Mouse (Mus musculus): ENCODE results near the gene 2310061I04Rik. TPM values are rescaled to one million over a fixed set of nuclear protein-coding genes. Genes with fewer than 3 reads are reported as not detected.

Gene 2310061I04Rik
- polyA plus RNA-seq, 2 experiments from 2014 or later = 12.4 to 17.5 TPM

- no peak for ATAC-seq
These were observed 27.7 kb downstream of the 2310061I04Rik start for GRCm38 (mm10) chr17:35869346-35870067.

GRCm38 (mm10) chr17:35868961-35869345 lies 28.3 kb downstream of the 2310061I04Rik start:
- ATAC-seq = no peak

- ATAC-seq = peak; percentile 46
These were observed 28.9 kb downstream of the 2310061I04Rik start for GRCm38 (mm10) chr17:35868165-35868820.

GRCm38 (mm10) chr17:35866911-35867890 lies 30.0 kb downstream of the 2310061I04Rik start:
- no peak for ATAC-seq

GRCm38 (mm10) chr17:35866281-35866831 lies 30.9 kb downstream of the 2310061I04Rik start:
- ATAC-seq = no peak

- ATAC-seq = no peak
These were observed 31.6 kb downstream of the 2310061I04Rik start, which contains the start of gene Ppp1r18 for GRCm38 (mm10) chr17:35865481-35866280. Gene Ppp1r18, plus strand, starts transcription at chr17:35865593.

- ATAC-seq = no peak
These were observed 32.3 kb downstream of the 2310061I04Rik start for GRCm38 (mm10) chr17:35864832-35865353.

GRCm38 (mm10) chr17:35861198-35861857 lies 35.9 kb downstream of the 2310061I04Rik start, which contains the start of gene Nrm:
Gene Nrm, plus strand, starts transcription at chr17:35861318.
- ATAC-seq = peak; percentile 91

GRCm38 (mm10) chr17:35860831-35861197 lies 36.4 kb downstream of the 2310061I04Rik start:
- ATAC-seq = no peak

GRCm38 (mm10) chr17:35859835-35860234 lies 37.4 kb downstream of the 2310061I04Rik start:
- no peak for ATAC-seq

- ATAC-seq = no peak
These were observed 37.9 kb downstream of the 2310061I04Rik start for GRCm38 (mm10) chr17:35859371-35859770.

GRCm38 (mm10) chr17:35850974-35851373 lies 46.3 kb downstream of the 2310061I04Rik start:
- no peak for ATAC-seq

GRCm38 (mm10) chr17:35848112-35848511 lies 49.1 kb downstream of the 2310061I04Rik start:
- no peak for ATAC-seq

- no peak for ATAC-seq
These were observed 53.7 kb downstream of the 2310061I04Rik start for GRCm38 (mm10) chr17:35843514-35843913.

Other genes starting within 250 kb of the 2310061I04Rik start
- 10 to 100 TPM in 1 of 2 experiments, 1 to 10 TPM in 1; 9.3 to 11.8 TPM for gene Vars2, start 229.8 kb downstream of the 2310061I04Rik start, polyA plus RNA-seq (2017; shearing (Covaris generic))
- 10 to 100 TPM; 11.5 to 30.4 TPM for gene Gtf2h4, start 223.7 kb downstream of the 2310061I04Rik start, polyA plus RNA-seq (2017; shearing (Covaris generic))
- under 1 TPM; 0.66 to 0.71 TPM for gene Ddr1, start 192.8 kb downstream of the 2310061I04Rik start, polyA plus RNA-seq (2017; shearing (Covaris generic))
- gene Ier3, start 75.7 kb downstream of the 2310061I04Rik start, polyA plus RNA-seq (2017; shearing (Covaris generic)) = under 1 TPM; 0.60 TPM
- gene Flot1, start 74.2 kb downstream of the 2310061I04Rik start, polyA plus RNA-seq (2017; shearing (Covaris generic)) = 10 to 100 TPM; 19.9 to 22.9 TPM
- gene Tubb5, start 59.1 kb downstream of the 2310061I04Rik start, polyA plus RNA-seq (2017; shearing (Covaris generic)) = 100 to 1,000 TPM; 410 to 652 TPM
- gene Mdc1, start 55.9 kb downstream of the 2310061I04Rik start, polyA plus RNA-seq (2017; shearing (Covaris generic)) = 1 to 10 TPM; 4.1 to 6.4 TPM
- 10 to 100 TPM; 38.4 to 44.7 TPM for gene Nrm, start 36.1 kb downstream of the 2310061I04Rik start, polyA plus RNA-seq (2017; shearing (Covaris generic))
- gene Ppp1r18, start 31.8 kb downstream of the 2310061I04Rik start, polyA plus RNA-seq (2017; shearing (Covaris generic)) = 100 to 1,000 TPM; 228 to 247 TPM
- gene Dhx16, start 17.6 kb downstream of the 2310061I04Rik start, polyA plus RNA-seq (2017; shearing (Covaris generic)) = 10 to 100 TPM; 19.6 to 26.9 TPM
- gene Atat1, start 12.6 kb upstream of the 2310061I04Rik start, polyA plus RNA-seq (2017; shearing (Covaris generic)) = 10 to 100 TPM; 11.7 to 14.3 TPM
- gene Mrps18b, start 19.0 kb upstream of the 2310061I04Rik start, polyA plus RNA-seq (2017; shearing (Covaris generic)) = 10 to 100 TPM; 42.2 to 50.9 TPM
- gene Ppp1r10, start 19.0 kb upstream of the 2310061I04Rik start, polyA plus RNA-seq (2017; shearing (Covaris generic)) = 10 to 100 TPM; 42.0 to 57.4 TPM
- 100 to 1,000 TPM in 1 of 2 experiments, 10 to 100 TPM in 1; 99.6 to 137 TPM for gene Abcf1, start 72.3 kb upstream of the 2310061I04Rik start, polyA plus RNA-seq (2017; shearing (Covaris generic))
- gene Gnl1, start 82.4 kb upstream of the 2310061I04Rik start, polyA plus RNA-seq (2017; shearing (Covaris generic)) = 1 to 10 TPM; 8.1 to 9.2 TPM
- gene Prr3, start 82.8 kb upstream of the 2310061I04Rik start, polyA plus RNA-seq (2017; shearing (Covaris generic)) = 10 to 100 TPM; 13.6 to 17.6 TPM
- gene H2-T24, start 123.1 kb upstream of the 2310061I04Rik start, polyA plus RNA-seq (2017; shearing (Covaris generic)) = 10 to 100 TPM; 36.4 to 43.7 TPM
- 1,000 to 10,000 TPM in 1 of 2 experiments, 100 to 1,000 TPM in 1; 679 to 1,228 TPM for gene H2-T23, start 135.4 kb upstream of the 2310061I04Rik start, polyA plus RNA-seq (2017; shearing (Covaris generic))
- gene H2-T22, start 145.3 kb upstream of the 2310061I04Rik start, polyA plus RNA-seq (2017; shearing (Covaris generic)) = 100 to 1,000 TPM; 415 to 458 TPM
- gene Gm6034, start 145.5 kb upstream of the 2310061I04Rik start, polyA plus RNA-seq (2017; shearing (Covaris generic)) = under 1 TPM in 1 of 2 experiments, not detected in 1; 0.46 TPM
- gene Gm11127, start 160.9 kb upstream of the 2310061I04Rik start, polyA plus RNA-seq (2017; shearing (Covaris generic)) = under 1 TPM; 0.37 to 0.38 TPM
- gene Gm19684, start 224.2 kb upstream of the 2310061I04Rik start, polyA plus RNA-seq (2017; shearing (Covaris generic)) = 1 to 10 TPM in 1 of 2 experiments, under 1 TPM in 1; 0.70 to 4.4 TPM
- gene Gm7030, start 232.0 kb upstream of the 2310061I04Rik start, polyA plus RNA-seq (2017; shearing (Covaris generic)) = not detected

Data from activated CD4-positive, CD25-positive, alpha-beta regulatory T cell, adult 4 months (primary cell).